Mouse (Mus musculus) G1E (cell line): Measurements from ENCODE around the gene Bach1.

Experiments used
- POLR2AphosphoS5 ChIP-seq: IDR thresholded peaks from 2 replicates; pipeline ENCODE4 v1.6.1; 2012; ENCODE audit warnings: low read depth, low read length, inconsistent platforms; ENCODE audit not compliant: insufficient replicate concordance
- TAL1 ChIP-seq: conservative IDR thresholded peaks from 2 replicates; pipeline ENCODE4 v1.6.1; 2012; ENCODE audit warnings: low read depth, low read length, inconsistent platforms, mixed read lengths

DNA sequence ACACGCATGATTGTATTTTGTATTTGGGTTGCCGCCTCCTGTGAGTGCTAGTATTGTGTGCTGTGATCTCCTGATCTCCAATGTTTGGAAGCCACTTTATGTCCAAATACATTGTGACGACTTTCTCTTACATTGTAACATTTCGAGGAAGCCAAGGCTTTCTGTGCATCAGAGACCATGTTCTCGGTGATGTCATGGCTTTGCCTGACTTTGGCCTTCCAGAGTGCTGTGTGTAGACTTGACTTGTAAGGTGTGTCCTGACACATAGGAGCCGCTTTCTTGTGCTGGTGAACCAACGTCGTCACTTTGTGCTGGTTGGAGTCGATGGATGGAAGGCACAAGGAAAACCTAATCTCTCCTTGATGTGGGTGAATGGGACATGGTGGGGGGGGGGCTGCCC, 15.8 kb downstream of the Bach1 start:
- TF ChIP-seq TAL1 (no peak), POLR2AphosphoS5 (no peak)
